Mouse (Mus musculus): ENCODE results near the gene Rora. TPM values are rescaled to one million over a fixed set of nuclear protein-coding genes. Genes with fewer than 3 reads are reported as not detected.

Gene Rora
- polyA plus RNA-seq, 1 experiment from 2014 or later: 4.3 TPM

GRCm38 (mm10) chr9:68760876-68761275 lies 107.3 kb downstream of the Rora start:
- H3K4me3 ChIP-seq (ENCODE audit: low read depth, low read length): no peak overlapping the region
- no peaks in the 10 kb centered on the region for H3K27me3 ChIP-seq (ENCODE audit: control insufficient read depth, insufficient read depth, low read length)

GRCm38 (mm10) chr9:68761672-68762071 lies 108.1 kb downstream of the Rora start:
- no peaks in the 10 kb centered on the region for H3K36me3 ChIP-seq (ENCODE audit: control insufficient read depth, insufficient read depth, low read length)
- no peak overlapping the region for H3K27ac ChIP-seq (ENCODE audit: low read depth, low read length)
- H3K27me3 ChIP-seq (ENCODE audit: control insufficient read depth, insufficient read depth, low read length): no peaks in the 10 kb centered on the region
- H3K4me3 ChIP-seq (ENCODE audit: low read depth, low read length): no peak overlapping the region
- WGBS: 29% methylated on average over 7 of the region's 7 CpGs
- no peak overlapping the region for H3K9ac ChIP-seq (ENCODE audit: low read length)
- ATAC-seq (ENCODE audit: low FRiP score) (no peak), DNase-seq (ENCODE audit: low spot score, missing footprints) (peak; percentile 31)
- no peak overlapping the region for H3K4me2 ChIP-seq
- H3K4me1 ChIP-seq (ENCODE audit: control insufficient read depth, insufficient read depth, low read length): peaks cover 2% of the 10 kb centered on the region; the same call in 1 of the 2 replicates
- no peaks in the 10 kb centered on the region for H3K9me3 ChIP-seq (ENCODE audit: control insufficient read depth, low read length)

More at GRCm38 (mm10) chr9:68760876-68761275, 107.3 kb downstream of the Rora start:
- Histone ChIP-seq H3K36me3 (ENCODE audit: control insufficient read depth, insufficient read depth, low read length) (no peaks in the 10 kb centered on the region), H3K9me3 (ENCODE audit: control insufficient read depth, low read length) (no peaks in the 10 kb centered on the region), H3K27ac (ENCODE audit: low read depth, low read length) (no peak overlapping the region), H3K9ac (ENCODE audit: low read length) (no peak overlapping the region), H3K4me2 (no peak overlapping the region), H3K4me1 (ENCODE audit: control insufficient read depth, insufficient read depth, low read length) (peaks cover 2% of the 10 kb centered on the region; the same call in 1 of the 2 replicates)
- DNase-seq (ENCODE audit: low spot score, missing footprints) (peak; percentile 14), ATAC-seq (ENCODE audit: low FRiP score) (no peak)
- 78% methylated on average over 3 of the region's 3 CpGs for WGBS

- no peak overlapping the region for H3K4me3 ChIP-seq (ENCODE audit: low read depth, low read length)
- 53% methylated on average over 1 of the region's 1 CpGs for WGBS
- DNase-seq (ENCODE audit: low spot score, missing footprints) (no peak), ATAC-seq (ENCODE audit: low FRiP score) (no peak)
- H3K36me3 ChIP-seq (ENCODE audit: control insufficient read depth, insufficient read depth, low read length): no peaks in the 10 kb centered on the region
- H3K4me2 ChIP-seq: no peak overlapping the region
- H3K27ac ChIP-seq (ENCODE audit: low read depth, low read length): no peak overlapping the region
- H3K9ac ChIP-seq (ENCODE audit: low read length): no peak overlapping the region
- H3K4me1 ChIP-seq (ENCODE audit: control insufficient read depth, insufficient read depth, low read length): peaks cover 2% of the 10 kb centered on the region; the same call in 1 of the 2 replicates
- H3K27me3 ChIP-seq (ENCODE audit: control insufficient read depth, insufficient read depth, low read length): no peaks in the 10 kb centered on the region
- no peaks in the 10 kb centered on the region for H3K9me3 ChIP-seq (ENCODE audit: control insufficient read depth, low read length)
Measured at GRCm38 (mm10) chr9:68765595-68765994, 112.0 kb downstream of the Rora start.

GRCm38 (mm10) chr9:68769638-68770037 lies 116.1 kb downstream of the Rora start:
- no peaks in the 10 kb centered on the region for H3K4me1 ChIP-seq (ENCODE audit: control insufficient read depth, insufficient read depth, low read length)
- ATAC-seq (ENCODE audit: low FRiP score): no peak
- WGBS: 28% methylated on average over 1 of the region's 1 CpGs
- no peak for DNase-seq (ENCODE audit: low spot score, missing footprints)
- no peak overlapping the region for H3K9ac ChIP-seq (ENCODE audit: low read length)
- no peaks in the 10 kb centered on the region for H3K9me3 ChIP-seq (ENCODE audit: control insufficient read depth, low read length)
- H3K27me3 ChIP-seq (ENCODE audit: control insufficient read depth, insufficient read depth, low read length): no peaks in the 10 kb centered on the region
- H3K4me2 ChIP-seq: no peak overlapping the region
- H3K36me3 ChIP-seq (ENCODE audit: control insufficient read depth, insufficient read depth, low read length): no peaks in the 10 kb centered on the region
- no peak overlapping the region for H3K27ac ChIP-seq (ENCODE audit: low read depth, low read length)
- H3K4me3 ChIP-seq (ENCODE audit: low read depth, low read length): no peak overlapping the region

GRCm38 (mm10) chr9:68771383-68771782 lies 117.8 kb downstream of the Rora start:
- ATAC-seq (ENCODE audit: low FRiP score) (no peak), DNase-seq (ENCODE audit: low spot score, missing footprints) (no peak)
- 85% methylated on average over 3 of the region's 3 CpGs for WGBS
- H3K4me1 ChIP-seq (ENCODE audit: control insufficient read depth, insufficient read depth, low read length): no peaks in the 10 kb centered on the region
- H3K9ac ChIP-seq (ENCODE audit: low read length): no peak overlapping the region
- H3K9me3 ChIP-seq (ENCODE audit: control insufficient read depth, low read length): no peaks in the 10 kb centered on the region
- no peak overlapping the region for H3K27ac ChIP-seq (ENCODE audit: low read depth, low read length)
- H3K36me3 ChIP-seq (ENCODE audit: control insufficient read depth, insufficient read depth, low read length): no peaks in the 10 kb centered on the region
- H3K4me2 ChIP-seq: no peak overlapping the region
- H3K27me3 ChIP-seq (ENCODE audit: control insufficient read depth, insufficient read depth, low read length): no peaks in the 10 kb centered on the region
- no peak overlapping the region for H3K4me3 ChIP-seq (ENCODE audit: low read depth, low read length)

- Histone ChIP-seq H3K4me1 (ENCODE audit: control insufficient read depth, insufficient read depth, low read length) (no peaks in the 10 kb centered on the region), H3K27me3 (ENCODE audit: control insufficient read depth, insufficient read depth, low read length) (no peaks in the 10 kb centered on the region), H3K4me2 (no peak overlapping the region), H3K27ac (ENCODE audit: low read depth, low read length) (no peak overlapping the region), H3K4me3 (ENCODE audit: low read depth, low read length) (no peak overlapping the region), H3K9ac (ENCODE audit: low read length) (no peak overlapping the region), H3K9me3 (ENCODE audit: control insufficient read depth, low read length) (no peaks in the 10 kb centered on the region), H3K36me3 (ENCODE audit: control insufficient read depth, insufficient read depth, low read length) (no peaks in the 10 kb centered on the region)
- WGBS: 93% methylated on average over 3 of the region's 3 CpGs
- no peak for DNase-seq (ENCODE audit: low spot score, missing footprints)
- no peak for ATAC-seq (ENCODE audit: low FRiP score)
Measured at GRCm38 (mm10) chr9:68773770-68774169, 120.2 kb downstream of the Rora start.

- no peak overlapping the region for H3K27ac ChIP-seq (ENCODE audit: low read depth, low read length)
- H3K9me3 ChIP-seq (ENCODE audit: control insufficient read depth, low read length): no peaks in the 10 kb centered on the region
- DNase-seq (ENCODE audit: low spot score, missing footprints) (no peak), ATAC-seq (ENCODE audit: low FRiP score) (no peak)
- no peaks in the 10 kb centered on the region for H3K27me3 ChIP-seq (ENCODE audit: control insufficient read depth, insufficient read depth, low read length)
- H3K36me3 ChIP-seq (ENCODE audit: control insufficient read depth, insufficient read depth, low read length): no peaks in the 10 kb centered on the region
- no peak overlapping the region for H3K9ac ChIP-seq (ENCODE audit: low read length)
- WGBS: 85% methylated on average over 8 of the region's 8 CpGs
- H3K4me1 ChIP-seq (ENCODE audit: control insufficient read depth, insufficient read depth, low read length): no peaks in the 10 kb centered on the region
- H3K4me3 ChIP-seq (ENCODE audit: low read depth, low read length): no peak overlapping the region
- no peak overlapping the region for H3K4me2 ChIP-seq
Measured at GRCm38 (mm10) chr9:68782011-68782410, 128.4 kb downstream of the Rora start.

- no peak overlapping the region for H3K4me2 ChIP-seq
- DNase-seq (ENCODE audit: low spot score, missing footprints) (no peak), ATAC-seq (ENCODE audit: low FRiP score) (no peak)
- no peaks in the 10 kb centered on the region for H3K27me3 ChIP-seq (ENCODE audit: control insufficient read depth, insufficient read depth, low read length)
- H3K9ac ChIP-seq (ENCODE audit: low read length): no peak overlapping the region
- 89% methylated on average over 5 of the region's 5 CpGs for WGBS
- no peaks in the 10 kb centered on the region for H3K4me1 ChIP-seq (ENCODE audit: control insufficient read depth, insufficient read depth, low read length)
- no peak overlapping the region for H3K4me3 ChIP-seq (ENCODE audit: low read depth, low read length)
- no peaks in the 10 kb centered on the region for H3K36me3 ChIP-seq (ENCODE audit: control insufficient read depth, insufficient read depth, low read length)
- no peaks in the 10 kb centered on the region for H3K9me3 ChIP-seq (ENCODE audit: control insufficient read depth, low read length)
- H3K27ac ChIP-seq (ENCODE audit: low read depth, low read length): no peak overlapping the region
Measured at GRCm38 (mm10) chr9:68782604-68783003, 129.0 kb downstream of the Rora start.

GRCm38 (mm10) chr9:68783246-68783645 lies 129.7 kb downstream of the Rora start:
- Histone ChIP-seq H3K36me3 (ENCODE audit: control insufficient read depth, insufficient read depth, low read length) (no peaks in the 10 kb centered on the region), H3K4me3 (ENCODE audit: low read depth, low read length) (no peak overlapping the region), H3K4me1 (ENCODE audit: control insufficient read depth, insufficient read depth, low read length) (no peaks in the 10 kb centered on the region), H3K9ac (ENCODE audit: low read length) (no peak overlapping the region), H3K9me3 (ENCODE audit: control insufficient read depth, low read length) (no peaks in the 10 kb centered on the region), H3K4me2 (no peak overlapping the region), H3K27me3 (ENCODE audit: control insufficient read depth, insufficient read depth, low read length) (no peaks in the 10 kb centered on the region), H3K27ac (ENCODE audit: low read depth, low read length) (no peak overlapping the region)
- DNase-seq (ENCODE audit: low spot score, missing footprints) (no peak), ATAC-seq (ENCODE audit: low FRiP score) (no peak)
- 78% methylated on average over 5 of the region's 5 CpGs for WGBS

Measured in midbrain, embryonic 11.5 days (tissue).